Mouse (Mus musculus) splenic B cell, adult 2 months (primary cell): Measurements from ENCODE around the gene Gpr34.

Experiments used
- DNase-seq: peaks from one replicate; pipeline ENCODE4 v3.0.0-alpha.2; 2011; ENCODE audit warnings: low read depth, low spot score
- H3K27me3 ChIP-seq: 2 replicates; pipeline ENCODE4 v1.6.1; 2012; ENCODE audit warnings: mild to moderate bottlenecking, low read length, moderate library complexity, mixed read lengths; ENCODE audit not compliant: control insufficient read depth, poor library complexity, insufficient read depth, severe bottlenecking
- H3K36me3 ChIP-seq: 2 replicates; pipeline ENCODE4 v1.6.1; 2012; ENCODE audit warnings: mild to moderate bottlenecking, low read length, moderate library complexity, mixed read lengths; ENCODE audit not compliant: control insufficient read depth, poor library complexity, insufficient read depth, severe bottlenecking

The Gpr34 gene

GRCm38 (mm10) chrX:13631599-13632283, at the start of gene Gpr34:
TSS of gene Gpr34 (plus strand) at chrX:13632089.
- H3K27me3 ChIP-seq, result no peaks in the 10 kb centered on the region
- DNase-seq, result peak; percentile 37
- H3K36me3 ChIP-seq, result no peaks in the 10 kb centered on the region

- DNase-seq, result peak; percentile 72
- Histone ChIP-seq H3K27me3 (no peaks in the 10 kb centered on the region), H3K36me3 (no peaks in the 10 kb centered on the region)
These were observed 32.5 kb upstream of the Gpr34 start for GRCm38 (mm10) chrX:13599373-13599772.

DNA sequence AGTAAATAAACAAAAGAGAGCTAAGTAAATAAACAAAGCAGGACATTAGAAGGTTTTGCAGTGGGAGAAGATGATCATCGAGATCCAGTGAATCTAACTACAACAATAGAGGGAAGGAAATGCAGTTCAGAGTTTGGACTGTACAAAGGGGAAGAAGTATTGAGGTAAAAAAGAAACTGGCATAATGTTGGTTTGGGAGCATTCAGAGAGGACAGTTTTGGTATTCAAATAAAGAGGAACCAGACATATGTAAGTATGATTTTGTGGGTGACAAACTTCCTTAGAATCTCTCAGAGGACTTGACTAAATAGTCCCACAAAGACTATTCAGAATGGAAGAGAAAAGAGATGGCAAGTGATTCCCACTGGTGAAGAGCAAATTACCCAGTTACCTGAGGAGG, 31.9 kb upstream of the Gpr34 start:
- H3K36me3 ChIP-seq, result no peaks in the 10 kb centered on the region
- peak; percentile 56 for DNase-seq
- no peaks in the 10 kb centered on the region for H3K27me3 ChIP-seq

DNA sequence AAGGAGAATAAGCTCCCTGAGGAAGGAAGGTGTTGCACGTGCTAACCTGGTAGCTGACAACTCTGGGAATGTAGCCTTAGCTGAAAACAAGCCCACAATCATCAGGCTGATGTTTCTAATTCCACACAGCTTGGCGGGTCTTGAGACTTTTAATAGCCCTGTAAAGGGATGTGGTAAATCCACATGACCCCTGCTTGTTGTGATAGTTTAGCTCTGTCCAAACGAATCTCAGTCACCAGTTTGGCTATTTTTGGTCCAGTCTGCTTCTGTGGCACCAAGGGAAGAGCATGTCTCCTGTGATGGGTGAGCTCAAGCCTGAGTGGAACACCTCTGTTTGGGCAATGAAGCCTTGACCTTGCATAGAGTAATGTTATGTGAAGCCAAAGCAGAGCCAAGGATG, 25.1 kb upstream of the Gpr34 start:
- Histone ChIP-seq H3K36me3 (no peaks in the 10 kb centered on the region), H3K27me3 (no peaks in the 10 kb centered on the region)
- DNase-seq, result no peak

DNA sequence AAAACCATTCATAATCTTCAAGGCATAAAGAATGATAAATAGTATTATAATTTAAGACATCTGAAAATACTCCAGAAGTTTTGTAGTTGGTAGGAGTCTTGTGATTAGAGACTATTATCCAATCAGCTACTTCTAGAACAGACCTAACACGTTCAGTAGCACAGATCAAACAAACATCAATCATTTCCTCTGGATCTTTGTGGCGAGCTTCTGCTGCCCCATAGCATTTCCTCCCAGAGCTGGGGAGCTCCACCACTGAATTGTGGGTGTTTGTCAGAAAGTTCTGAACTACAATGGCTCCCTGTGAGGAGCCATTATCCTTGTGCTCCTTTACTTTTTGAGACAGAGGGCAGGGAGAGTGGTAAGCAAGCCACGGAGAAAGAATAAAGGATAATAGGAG, 24.1 kb upstream of the Gpr34 start:
- no peak for DNase-seq
- Histone ChIP-seq H3K36me3 (no peaks in the 10 kb centered on the region), H3K27me3 (no peaks in the 10 kb centered on the region)

GRCm38 (mm10) chrX:13611114-13611513, 20.8 kb upstream of the Gpr34 start:
- no peaks in the 10 kb centered on the region for H3K27me3 ChIP-seq
- no peaks in the 10 kb centered on the region for H3K36me3 ChIP-seq
- no peak for DNase-seq

DNA sequence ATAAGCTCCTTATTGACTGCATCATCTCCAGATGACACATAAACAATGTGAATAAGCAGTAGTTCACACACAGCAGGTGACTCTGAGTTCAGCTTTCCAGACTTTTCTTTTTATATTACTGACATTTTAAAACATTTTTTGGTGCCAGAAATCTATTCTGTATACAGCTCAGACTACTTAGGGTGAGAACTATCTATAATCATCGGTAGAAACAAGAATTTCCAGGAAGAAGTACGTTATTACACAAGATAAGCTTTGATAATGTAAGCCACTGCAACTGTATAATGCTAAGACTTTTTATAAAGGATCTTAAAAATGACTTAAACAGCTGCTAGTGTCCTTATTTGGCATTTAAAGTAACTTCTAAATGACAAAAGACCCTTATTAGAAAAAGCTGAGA, 19.8 kb upstream of the Gpr34 start:
- Histone ChIP-seq H3K36me3 (no peaks in the 10 kb centered on the region), H3K27me3 (no peaks in the 10 kb centered on the region)
- no peak for DNase-seq

GRCm38 (mm10) chrX:13616726-13617125, 15.2 kb upstream of the Gpr34 start:
- no peak for DNase-seq
- H3K27me3 ChIP-seq, result no peaks in the 10 kb centered on the region
- no peaks in the 10 kb centered on the region for H3K36me3 ChIP-seq

DNA sequence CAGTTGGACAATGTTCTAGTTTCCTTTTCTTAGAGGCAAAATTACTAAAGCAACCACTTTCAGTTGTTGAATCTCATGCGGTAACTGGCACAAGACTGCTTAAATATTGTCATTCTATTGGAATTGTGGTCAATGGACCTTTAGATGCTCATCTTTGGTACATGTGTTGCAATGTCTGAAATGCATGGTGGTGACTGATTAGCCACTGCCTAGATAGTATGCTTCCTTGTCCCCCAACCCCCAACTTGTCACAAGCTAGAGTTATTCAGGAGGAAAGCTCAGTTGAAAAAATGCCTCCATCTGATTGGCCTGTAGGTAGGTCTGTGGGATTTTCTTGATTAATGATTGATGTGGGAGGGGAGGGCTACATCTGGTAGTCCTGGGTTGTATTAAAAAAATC, 14.6 kb upstream of the Gpr34 start:
- no peaks in the 10 kb centered on the region for H3K36me3 ChIP-seq
- DNase-seq, result no peak
- no peaks in the 10 kb centered on the region for H3K27me3 ChIP-seq

DNA sequence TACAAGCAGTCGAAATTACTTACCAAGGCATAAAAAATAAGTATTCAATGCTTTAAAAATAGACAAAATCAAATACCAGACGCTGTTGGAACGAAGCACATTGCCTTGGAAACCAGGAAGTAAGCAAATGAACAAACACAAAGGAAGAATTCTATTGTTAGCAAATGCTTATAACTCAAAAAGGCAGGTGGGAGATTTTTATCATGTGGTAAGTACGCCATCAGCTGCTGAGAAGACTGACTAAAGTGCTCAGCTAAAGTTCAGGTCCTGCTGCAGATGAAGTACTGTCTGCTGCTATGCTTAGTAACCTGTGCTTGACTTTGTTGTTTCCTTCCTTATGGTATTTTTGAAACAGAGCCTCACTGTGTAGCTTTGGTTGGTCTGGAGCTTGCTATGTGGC, 13.4 kb upstream of the Gpr34 start:
- peak; percentile 7 for DNase-seq
- H3K27me3 ChIP-seq, result no peaks in the 10 kb centered on the region
- no peaks in the 10 kb centered on the region for H3K36me3 ChIP-seq

DNA sequence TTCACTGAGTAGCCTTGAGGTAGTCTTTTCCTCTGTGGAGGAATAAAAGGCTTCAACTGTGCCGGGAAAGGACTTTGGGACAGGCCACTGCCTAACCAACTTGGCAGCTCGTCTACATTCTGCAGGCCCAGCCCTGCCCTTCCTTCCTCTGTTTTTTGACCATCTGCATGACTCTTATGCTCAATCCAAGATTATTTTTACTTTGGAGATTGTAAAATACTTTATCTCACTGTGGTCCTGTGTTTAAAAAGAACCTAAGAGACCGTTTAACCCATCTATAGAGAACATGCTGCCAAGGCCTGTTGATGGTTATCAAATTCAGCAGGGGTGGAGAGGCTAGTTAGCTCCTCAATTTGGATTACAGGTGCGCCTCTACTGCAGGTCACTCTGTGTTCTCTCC, 10.4 kb upstream of the Gpr34 start:
- H3K36me3 ChIP-seq, result no peaks in the 10 kb centered on the region
- DNase-seq, result no peak
- no peaks in the 10 kb centered on the region for H3K27me3 ChIP-seq

DNA sequence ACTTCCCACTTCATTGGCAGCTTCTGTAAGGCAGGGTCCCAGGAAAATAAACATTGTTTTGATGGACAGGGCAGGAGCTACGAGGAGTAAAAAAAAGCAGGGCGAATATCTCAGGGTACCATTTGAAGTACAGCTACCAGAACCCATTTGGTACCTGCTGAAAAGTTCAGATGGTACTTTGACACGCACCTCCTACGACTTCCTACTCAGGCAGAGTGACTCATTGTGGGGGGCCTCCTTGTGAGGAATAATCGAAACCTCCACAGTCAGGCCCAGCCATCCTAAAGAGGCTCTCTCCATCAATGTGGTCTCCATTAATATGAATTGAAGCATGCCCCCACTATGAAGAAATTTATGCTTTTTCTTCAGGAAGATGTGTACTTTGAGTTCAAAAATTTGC, 9.2 kb upstream of the Gpr34 start:
- Histone ChIP-seq H3K27me3 (no peaks in the 10 kb centered on the region), H3K36me3 (no peaks in the 10 kb centered on the region)
- DNase-seq, result no peak

- Histone ChIP-seq H3K36me3 (no peaks in the 10 kb centered on the region), H3K27me3 (no peaks in the 10 kb centered on the region)
- DNase-seq, result no peak
These were observed 4.5 kb downstream of the Gpr34 start for GRCm38 (mm10) chrX:13636398-13636797.

- no peaks in the 10 kb centered on the region for H3K27me3 ChIP-seq
- no peaks in the 10 kb centered on the region for H3K36me3 ChIP-seq
- DNase-seq, result no peak
These were observed 7.0 kb downstream of the Gpr34 start for GRCm38 (mm10) chrX:13638894-13639293.

GRCm38 (mm10) chrX:13651889-13652288, 20.0 kb downstream of the Gpr34 start:
- no peaks in the 10 kb centered on the region for H3K36me3 ChIP-seq
- no peak for DNase-seq
- H3K27me3 ChIP-seq, result no peaks in the 10 kb centered on the region

DNA sequence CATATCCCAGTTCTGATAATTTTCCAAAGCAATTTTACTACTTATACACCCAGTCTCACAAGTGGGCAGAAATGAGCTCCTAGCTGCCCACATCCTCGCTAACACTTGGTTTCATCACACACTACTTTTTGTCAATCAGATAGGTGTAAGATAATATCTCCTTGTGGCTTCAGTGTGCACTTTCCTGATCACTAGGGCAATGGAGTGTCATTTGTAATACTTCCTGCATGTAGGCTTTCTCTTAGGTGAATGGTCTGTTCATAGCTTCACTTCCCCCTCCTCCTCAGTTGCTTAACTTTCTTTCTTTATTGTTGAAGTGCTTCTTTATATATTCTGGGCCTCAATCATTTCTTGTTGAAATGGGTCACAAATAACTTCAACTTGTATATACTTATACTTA, 20.4 kb downstream of the Gpr34 start:
- no peaks in the 10 kb centered on the region for H3K27me3 ChIP-seq
- peak; percentile 24 for DNase-seq
- no peaks in the 10 kb centered on the region for H3K36me3 ChIP-seq
